Mouse (Mus musculus): Measurements from ENCODE around the gene Dad1. TPM values are rescaled to one million over a fixed set of nuclear protein-coding genes. Genes with fewer than 3 reads are reported as not detected.

The Dad1 gene
- total RNA-seq, 1 experiment: 174 TPM

DNA sequence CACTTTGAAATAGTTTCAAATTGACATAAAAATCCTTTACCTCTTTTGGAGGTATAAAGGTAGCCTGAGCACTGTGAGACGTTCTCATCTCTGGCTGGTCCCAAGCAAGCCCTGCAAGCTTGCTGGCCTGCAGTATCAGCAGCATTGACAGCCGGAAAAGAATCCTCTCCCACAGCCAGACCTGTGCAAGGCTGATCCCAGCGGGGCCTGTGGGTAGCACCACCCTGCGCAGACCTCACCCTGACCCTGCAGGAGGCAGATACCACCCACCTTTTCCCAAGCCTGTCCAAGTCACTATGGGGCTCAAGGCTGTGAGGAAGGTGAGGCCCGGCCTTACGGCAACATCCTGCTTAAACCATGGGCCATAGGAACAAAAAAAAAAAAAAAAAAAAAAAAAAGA, 12.0 kb upstream of the Dad1 start:
- peaks cover 0 to 4% of the 10 kb centered on the region in 2 experiments; a peak in 1 of 4 replicates for H3K4me1 ChIP-seq (ENCODE audit: control insufficient read depth in 2 of 2, insufficient read depth in 2 of 2, low read length in 2 of 2, poor library complexity in 1 of 2)
- H3K9me3 ChIP-seq (ENCODE audit: control insufficient read depth, insufficient read depth, low read depth, low read length): no peaks in the 10 kb centered on the region
- DNase-seq (ENCODE audit: low read depth, low spot score): no peak
- H3K4me3 ChIP-seq (ENCODE audit: insufficient read depth in 1 of 2, low read depth in 1 of 2, low read length in 2 of 2, poor library complexity in 1 of 2, severe bottlenecking in 1 of 2): no peak overlapping the region
- H3K36me3 ChIP-seq (ENCODE audit: control insufficient read depth, insufficient read depth, low read length, poor library complexity, severe bottlenecking): peaks cover 27% of the 10 kb centered on the region
- in situ Hi-C loops (cut with MboI; ENCODE audit: low sequenced_read_pairs in 2 of 2, unreplicated experiment in 2 of 2): no loop called here
- H3K27ac ChIP-seq (ENCODE audit: insufficient read depth, low read depth, low read length, poor library complexity, severe bottlenecking): no peak overlapping the region
- TF ChIP-seq MAFK (IDR thresholded peaks at IDR 0.05; ENCODE audit: insufficient read depth, low read depth, low read length) (no peak), HCFC1 (IDR thresholded peaks at IDR 0.05; ENCODE audit: borderline replicate concordance, insufficient read depth, low read length) (no peak), ZNF384 (IDR thresholded peaks at IDR 0.05; ENCODE audit: low read depth, low read length) (no peak), ZC3H11A (IDR thresholded peaks at IDR 0.05; ENCODE audit: borderline replicate concordance, low read depth, low read length) (no peak), CHD2 (IDR thresholded peaks at IDR 0.05; ENCODE audit: low read depth, low read length) (no peak)
- no peak overlapping the region for H3K9ac ChIP-seq (ENCODE audit: insufficient read depth, low read depth, low read length, poor library complexity, severe bottlenecking)

DNA sequence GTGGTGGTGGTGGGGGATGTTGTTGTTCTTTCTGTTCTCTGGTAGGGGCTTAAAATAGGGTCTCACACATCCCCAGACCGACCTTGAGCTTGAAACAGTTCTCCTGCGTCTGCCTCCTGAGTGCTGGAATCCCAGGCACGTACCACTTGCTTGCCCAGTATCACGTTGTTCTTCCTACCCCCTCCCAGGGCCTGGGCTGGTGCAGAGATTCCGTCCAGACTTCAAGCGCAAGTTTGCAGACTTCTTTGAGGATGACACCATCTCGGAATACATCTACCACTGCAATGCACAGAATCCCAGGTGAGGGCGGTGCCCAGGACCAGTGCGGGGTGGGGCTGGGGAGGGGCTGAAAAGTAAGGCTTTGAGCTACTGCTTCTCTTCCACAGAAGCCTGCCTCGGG, 11.2 kb upstream of the Dad1 start:
- no peaks in the 10 kb centered on the region for H3K9me3 ChIP-seq (ENCODE audit: control insufficient read depth, insufficient read depth, low read depth, low read length)
- peaks cover 0 to 9% of the 10 kb centered on the region in 2 experiments; a peak in 2 of 4 replicates for H3K4me1 ChIP-seq (ENCODE audit: control insufficient read depth in 2 of 2, insufficient read depth in 2 of 2, low read length in 2 of 2, poor library complexity in 1 of 2)
- no peak overlapping the region for H3K9ac ChIP-seq (ENCODE audit: insufficient read depth, low read depth, low read length, poor library complexity, severe bottlenecking)
- H3K27ac ChIP-seq (ENCODE audit: insufficient read depth, low read depth, low read length, poor library complexity, severe bottlenecking): no peak overlapping the region
- in situ Hi-C loops (cut with MboI; ENCODE audit: low sequenced_read_pairs in 2 of 2, unreplicated experiment in 2 of 2): no loop called here
- peaks cover 27% of the 10 kb centered on the region for H3K36me3 ChIP-seq (ENCODE audit: control insufficient read depth, insufficient read depth, low read length, poor library complexity, severe bottlenecking)
- no peak overlapping the region for H3K4me3 ChIP-seq (ENCODE audit: insufficient read depth in 1 of 2, low read depth in 1 of 2, low read length in 2 of 2, poor library complexity in 1 of 2, severe bottlenecking in 1 of 2)
- no peak for TF ChIP-seq MAFK (IDR thresholded peaks at IDR 0.05; ENCODE audit: insufficient read depth, low read depth, low read length)
- TF ChIP-seq CHD2 (IDR thresholded peaks at IDR 0.05; ENCODE audit: low read depth, low read length): no peak
- no peak for TF ChIP-seq HCFC1 (IDR thresholded peaks at IDR 0.05; ENCODE audit: borderline replicate concordance, insufficient read depth, low read length)
- no peak for TF ChIP-seq ZC3H11A (IDR thresholded peaks at IDR 0.05; ENCODE audit: borderline replicate concordance, low read depth, low read length)
- no peak for TF ChIP-seq ZNF384 (IDR thresholded peaks at IDR 0.05; ENCODE audit: low read depth, low read length)
- no peak for DNase-seq (ENCODE audit: low read depth, low spot score)

DNA sequence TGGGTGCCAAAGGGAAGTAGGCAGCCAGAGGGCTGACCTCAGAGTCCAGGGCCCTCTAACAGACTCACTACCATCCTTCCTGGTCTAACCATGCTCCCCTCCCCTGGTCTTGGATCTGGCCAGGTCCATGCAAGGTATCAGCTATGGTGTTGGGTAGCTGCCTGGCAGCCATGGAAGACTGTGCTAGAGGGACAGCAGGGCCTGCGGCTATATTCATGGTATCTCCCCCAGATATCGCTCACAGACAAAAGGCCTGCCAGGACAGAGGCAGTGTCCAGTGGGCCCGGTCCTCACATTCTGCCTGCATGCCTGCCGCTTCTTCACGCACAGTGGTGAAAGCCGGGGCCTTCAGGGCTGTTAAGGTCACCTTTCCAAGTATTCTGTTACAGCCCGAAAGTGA, 10.3 kb upstream of the Dad1 start:
- Histone ChIP-seq H3K9ac (ENCODE audit: insufficient read depth, low read depth, low read length, poor library complexity, severe bottlenecking) (no peak overlapping the region), H3K36me3 (ENCODE audit: control insufficient read depth, insufficient read depth, low read length, poor library complexity, severe bottlenecking) (peaks cover 27% of the 10 kb centered on the region), H3K27ac (ENCODE audit: insufficient read depth, low read depth, low read length, poor library complexity, severe bottlenecking) (no peak overlapping the region), H3K9me3 (ENCODE audit: control insufficient read depth, insufficient read depth, low read depth, low read length) (no peaks in the 10 kb centered on the region), H3K4me3 (ENCODE audit: insufficient read depth in 1 of 2, low read depth in 1 of 2, low read length in 2 of 2, poor library complexity in 1 of 2, severe bottlenecking in 1 of 2) (no peak overlapping the region), H3K4me1 (ENCODE audit: control insufficient read depth in 2 of 2, insufficient read depth in 2 of 2, low read length in 2 of 2, poor library complexity in 1 of 2) (peaks cover 0 to 10% of the 10 kb centered on the region in 2 experiments; a peak in 2 of 4 replicates)
- DNase-seq (ENCODE audit: low read depth, low spot score): no peak
- TF ChIP-seq MAFK (IDR thresholded peaks at IDR 0.05; ENCODE audit: insufficient read depth, low read depth, low read length) (no peak), ZC3H11A (IDR thresholded peaks at IDR 0.05; ENCODE audit: borderline replicate concordance, low read depth, low read length) (no peak), ZNF384 (IDR thresholded peaks at IDR 0.05; ENCODE audit: low read depth, low read length) (no peak)
- in situ Hi-C loops (cut with MboI; ENCODE audit: low sequenced_read_pairs in 2 of 2, unreplicated experiment in 2 of 2): no loop called here

GRCm38 (mm10) chr14:54263099-54263498, 9.2 kb upstream of the Dad1 start:
- peaks cover 0 to 12% of the 10 kb centered on the region in 2 experiments; a peak in 2 of 4 replicates for H3K4me1 ChIP-seq (ENCODE audit: control insufficient read depth in 2 of 2, insufficient read depth in 2 of 2, low read length in 2 of 2, poor library complexity in 1 of 2)
- DNase-seq (ENCODE audit: low read depth, low spot score): no peak
- peaks cover 23% of the 10 kb centered on the region for H3K36me3 ChIP-seq (ENCODE audit: control insufficient read depth, insufficient read depth, low read length, poor library complexity, severe bottlenecking)
- TF ChIP-seq ZNF384 (IDR thresholded peaks at IDR 0.05; ENCODE audit: low read depth, low read length): no peak
- no peak for TF ChIP-seq MAFK (IDR thresholded peaks at IDR 0.05; ENCODE audit: insufficient read depth, low read depth, low read length)
- no peak for TF ChIP-seq CHD2 (IDR thresholded peaks at IDR 0.05; ENCODE audit: low read depth, low read length)
- TF ChIP-seq ZC3H11A (IDR thresholded peaks at IDR 0.05; ENCODE audit: borderline replicate concordance, low read depth, low read length): no peak
- no peak for TF ChIP-seq HCFC1 (IDR thresholded peaks at IDR 0.05; ENCODE audit: borderline replicate concordance, insufficient read depth, low read length)
- no peak overlapping the region for H3K9ac ChIP-seq (ENCODE audit: insufficient read depth, low read depth, low read length, poor library complexity, severe bottlenecking)
- H3K27ac ChIP-seq (ENCODE audit: insufficient read depth, low read depth, low read length, poor library complexity, severe bottlenecking): no peak overlapping the region
- no peaks in the 10 kb centered on the region for H3K9me3 ChIP-seq (ENCODE audit: control insufficient read depth, insufficient read depth, low read depth, low read length)
- H3K4me3 ChIP-seq (ENCODE audit: insufficient read depth in 1 of 2, low read depth in 1 of 2, low read length in 2 of 2, poor library complexity in 1 of 2, severe bottlenecking in 1 of 2): no peak overlapping the region
- in situ Hi-C loops (cut with MboI; ENCODE audit: low sequenced_read_pairs in 2 of 2, unreplicated experiment in 2 of 2): no loop called here

DNA sequence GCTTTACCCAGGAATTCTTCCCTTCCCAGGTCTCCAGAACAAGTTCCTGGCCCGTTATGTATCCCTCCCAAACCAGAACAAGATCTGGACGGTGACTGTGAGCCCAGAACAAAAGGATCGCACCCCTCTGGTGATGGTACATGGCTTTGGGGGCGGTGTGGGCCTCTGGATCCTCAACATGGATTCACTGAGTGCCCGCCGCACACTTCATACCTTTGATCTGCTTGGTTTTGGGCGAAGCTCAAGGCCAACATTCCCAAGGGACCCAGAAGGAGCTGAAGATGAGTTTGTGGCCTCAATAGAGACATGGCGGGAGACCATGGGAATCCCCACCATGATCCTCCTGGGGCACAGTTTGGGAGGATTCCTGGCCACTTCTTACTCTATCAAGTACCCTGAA, 8.7 kb upstream of the Dad1 start:
- TF ChIP-seq MAFK (IDR thresholded peaks at IDR 0.05; ENCODE audit: insufficient read depth, low read depth, low read length): no peak
- TF ChIP-seq CHD2 (IDR thresholded peaks at IDR 0.05; ENCODE audit: low read depth, low read length): no peak
- TF ChIP-seq ZNF384 (IDR thresholded peaks at IDR 0.05; ENCODE audit: low read depth, low read length): no peak
- Histone ChIP-seq H3K27ac (ENCODE audit: insufficient read depth, low read depth, low read length, poor library complexity, severe bottlenecking) (no peak overlapping the region), H3K9ac (ENCODE audit: insufficient read depth, low read depth, low read length, poor library complexity, severe bottlenecking) (no peak overlapping the region), H3K9me3 (ENCODE audit: control insufficient read depth, insufficient read depth, low read depth, low read length) (no peaks in the 10 kb centered on the region), H3K4me1 (ENCODE audit: control insufficient read depth in 2 of 2, insufficient read depth in 2 of 2, low read length in 2 of 2, poor library complexity in 1 of 2) (peaks cover 0 to 12% of the 10 kb centered on the region in 2 experiments; a peak in 2 of 4 replicates), H3K36me3 (ENCODE audit: control insufficient read depth, insufficient read depth, low read length, poor library complexity, severe bottlenecking) (peaks cover 18% of the 10 kb centered on the region; the same call in 1 of the 2 replicates), H3K4me3 (ENCODE audit: insufficient read depth in 1 of 2, low read depth in 1 of 2, low read length in 2 of 2, poor library complexity in 1 of 2, severe bottlenecking in 1 of 2) (no peak overlapping the region)
- in situ Hi-C loops (cut with MboI; ENCODE audit: low sequenced_read_pairs in 2 of 2, unreplicated experiment in 2 of 2): no loop called here
- no peak for DNase-seq (ENCODE audit: low read depth, low spot score)

All from ES-E14 (cell line).